Mouse (Mus musculus) erythroblast, embryonic 14.5 days (primary cell): Measurements from ENCODE around the gene Rufy2. TPM values are rescaled to one million over a fixed set of nuclear protein-coding genes. Genes with fewer than 3 reads are reported as not detected.

ENCODE experiments used
- H3K27me3 ChIP-seq: 2 replicates; pipeline ENCODE4 v1.6.1; 2012; ENCODE audit warnings: inconsistent platforms; ENCODE audit not compliant: control insufficient read depth
- H3K36me3 ChIP-seq: 2 replicates; pipeline ENCODE4 v1.6.1; 2012; ENCODE audit warnings: mild to moderate bottlenecking, inconsistent platforms; ENCODE audit not compliant: control insufficient read depth
- H3K4me1 ChIP-seq: 2 replicates; pipeline ENCODE4 v1.6.1; 2012; ENCODE audit warnings: inconsistent platforms; ENCODE audit not compliant: control insufficient read depth
- H3K4me3 ChIP-seq: replicated peaks from 2 replicates; pipeline ENCODE3; 2012; ENCODE audit warnings: moderate library complexity, mild to moderate bottlenecking, inconsistent platforms
- H3K9me3 ChIP-seq: 2 replicates; pipeline ENCODE4 v1.6.1; 2012; ENCODE audit warnings: low read length, inconsistent platforms, mixed read lengths; ENCODE audit not compliant: control insufficient read depth
- GATA1 ChIP-seq: IDR thresholded peaks from 2 replicates; pipeline ENCODE4 v1.6.1; 2012; ENCODE audit warnings: low read length, inconsistent platforms, mixed read lengths
- TAL1 ChIP-seq: IDR thresholded peaks from 3 replicates; pipeline ENCODE4 v1.6.1; 2012; ENCODE audit warnings: low read length, inconsistent platforms, mixed read lengths
- polyA plus RNA-seq: library from polyadenylated mRNA; stranded (reverse); fragments of >175 nt; gene quantifications from 2 replicates; pipeline ENCODE4 v1.2.3, GENCODE M21; 2012

Rufy2 gene
- polyA plus RNA-seq, 1 experiment, result not detected

GRCm38 (mm10) chr10:62979667-62980038 lies 370 bp upstream of the Rufy2 start:
- Histone ChIP-seq H3K36me3 (peaks cover 16% of the 10 kb centered on the region), H3K9me3 (no peaks in the 10 kb centered on the region), H3K4me3 (peak overlapping the region; percentile 84), H3K4me1 (peaks cover 15% of the 10 kb centered on the region), H3K27me3 (peaks cover 9% of the 10 kb centered on the region)
- TF ChIP-seq GATA1 (no peak), TAL1 (no peak)

- H3K9me3 ChIP-seq, result no peaks in the 10 kb centered on the region
- H3K4me1 ChIP-seq, result peaks cover 15% of the 10 kb centered on the region
- TF ChIP-seq TAL1 (no peak), GATA1 (no peak)
Measured at GRCm38 (mm10) chr10:62984072-62984471, 4.0 kb downstream of the Rufy2 start.

GRCm38 (mm10) chr10:62984495-62984894 lies 4.5 kb downstream of the Rufy2 start:
- H3K4me1 ChIP-seq, result peaks cover 15% of the 10 kb centered on the region

More at GRCm38 (mm10) chr10:62984072-62984471, 4.0 kb downstream of the Rufy2 start:
- peaks cover 8% of the 10 kb centered on the region for H3K27me3 ChIP-seq
- H3K4me3 ChIP-seq, result no peak overlapping the region
- no peaks in the 10 kb centered on the region; the same call in 1 of the 2 replicates for H3K36me3 ChIP-seq

GRCm38 (mm10) chr10:62987341-62987740 lies 7.3 kb downstream of the Rufy2 start:
- H3K4me3 ChIP-seq, result no peak overlapping the region
- H3K4me1 ChIP-seq, result no peaks in the 10 kb centered on the region
- H3K9me3 ChIP-seq, result no peaks in the 10 kb centered on the region
- TF ChIP-seq GATA1 (no peak), TAL1 (no peak)
- no peaks in the 10 kb centered on the region for H3K27me3 ChIP-seq
- H3K36me3 ChIP-seq, result no peaks in the 10 kb centered on the region; the same call in 1 of the 2 replicates

More at GRCm38 (mm10) chr10:62984495-62984894, 4.5 kb downstream of the Rufy2 start:
- Histone ChIP-seq H3K36me3 (no peaks in the 10 kb centered on the region; the same call in 1 of the 2 replicates), H3K9me3 (no peaks in the 10 kb centered on the region), H3K4me3 (no peak overlapping the region), H3K27me3 (peaks cover 7% of the 10 kb centered on the region)
- TF ChIP-seq TAL1, result no peak
- no peak for TF ChIP-seq GATA1

GRCm38 (mm10) chr10:62990636-62991035 lies 10.6 kb downstream of the Rufy2 start:
- Histone ChIP-seq H3K36me3 (no peaks in the 10 kb centered on the region; the same call in 1 of the 2 replicates), H3K4me3 (no peak overlapping the region), H3K4me1 (no peaks in the 10 kb centered on the region; the same call in 1 of the 2 replicates), H3K9me3 (no peaks in the 10 kb centered on the region), H3K27me3 (no peaks in the 10 kb centered on the region)
- TF ChIP-seq GATA1 (no peak), TAL1 (no peak)

- TF ChIP-seq GATA1 (no peak), TAL1 (no peak)
- no peak overlapping the region for H3K4me3 ChIP-seq
- peaks cover 9% of the 10 kb centered on the region for H3K36me3 ChIP-seq
- H3K9me3 ChIP-seq, result no peaks in the 10 kb centered on the region
- H3K27me3 ChIP-seq, result no peaks in the 10 kb centered on the region
- no peaks in the 10 kb centered on the region; the same call in 1 of the 2 replicates for H3K4me1 ChIP-seq
Measured at GRCm38 (mm10) chr10:62993991-62994390, 14.0 kb downstream of the Rufy2 start.

GRCm38 (mm10) chr10:63000584-63000983 lies 20.6 kb downstream of the Rufy2 start:
- TF ChIP-seq TAL1 (no peak), GATA1 (no peak)
- H3K27me3 ChIP-seq, result no peaks in the 10 kb centered on the region
- H3K9me3 ChIP-seq, result no peaks in the 10 kb centered on the region
- no peak overlapping the region for H3K4me3 ChIP-seq
- H3K36me3 ChIP-seq, result peaks cover 16% of the 10 kb centered on the region
- peaks cover 13% of the 10 kb centered on the region for H3K4me1 ChIP-seq

- TF ChIP-seq GATA1 (no peak), TAL1 (no peak)
- Histone ChIP-seq H3K4me1 (peaks cover 13% of the 10 kb centered on the region), H3K27me3 (no peaks in the 10 kb centered on the region), H3K36me3 (peaks cover 15% of the 10 kb centered on the region), H3K4me3 (no peak overlapping the region), H3K9me3 (no peaks in the 10 kb centered on the region)
Measured at GRCm38 (mm10) chr10:63003252-63003651, 23.2 kb downstream of the Rufy2 start.

GRCm38 (mm10) chr10:63004556-63004955 lies 24.5 kb downstream of the Rufy2 start:
- Histone ChIP-seq H3K4me3 (no peak overlapping the region), H3K27me3 (no peaks in the 10 kb centered on the region), H3K9me3 (no peaks in the 10 kb centered on the region), H3K4me1 (peaks cover 13% of the 10 kb centered on the region), H3K36me3 (peaks cover 21% of the 10 kb centered on the region)
- TF ChIP-seq GATA1 (no peak), TAL1 (no peak)

- no peaks in the 10 kb centered on the region for H3K9me3 ChIP-seq
- TF ChIP-seq GATA1 (no peak), TAL1 (no peak)
- peaks cover 4% of the 10 kb centered on the region for H3K4me1 ChIP-seq
- H3K27me3 ChIP-seq, result no peaks in the 10 kb centered on the region
- peaks cover 55% of the 10 kb centered on the region for H3K36me3 ChIP-seq
- H3K4me3 ChIP-seq, result no peak overlapping the region
Measured at GRCm38 (mm10) chr10:63008193-63008592, 28.2 kb downstream of the Rufy2 start.
